Mouse (Mus musculus): ENCODE measurements around the gene Rundc3a. TPM values are rescaled to one million over a fixed set of nuclear protein-coding genes. Genes with fewer than 3 reads are reported as not detected.
A peak's percentile ranks its signal among the peaks of the same experiment; 100 is the strongest.
"Not testable (repeated sequence)": the region's sequence is repeated elsewhere in the genome, so short reads cannot be mapped to it uniquely, and the experiment has no call there.

The Rundc3a gene
- total RNA-seq, 1 experiment from 2014 or later: 1.1 TPM

DNA sequence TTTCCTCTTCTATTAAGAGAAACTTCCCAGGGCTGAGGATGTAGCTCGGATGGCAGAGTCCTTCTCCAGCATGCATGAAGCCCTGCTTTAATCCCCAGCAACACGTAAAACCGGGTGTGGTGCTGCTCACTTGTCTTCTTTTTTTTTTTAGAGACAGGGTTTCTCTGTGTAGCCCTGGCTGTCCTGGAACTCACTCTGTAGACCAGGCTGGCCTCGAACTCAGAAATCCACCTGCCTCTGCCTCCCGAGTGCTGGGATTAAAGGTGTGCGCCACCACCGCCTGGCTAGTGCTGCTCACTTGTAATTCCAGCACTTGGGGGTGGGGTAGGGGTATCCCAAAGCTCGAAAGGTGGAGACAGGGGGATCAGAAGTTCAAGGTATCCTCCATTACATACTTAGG lies 27.1 kb upstream of the Rundc3a start, which contains the start of gene Slc4a1:
Slc4a1 (minus strand) TSS at position 101 of the 400 bp plus-strand sequence.
- ATAC-seq (replicated peaks; ENCODE audit: low read depth, poor library complexity, severe bottlenecking): not testable (repeated sequence)

- no peak for ATAC-seq (replicated peaks; ENCODE audit: low read depth, poor library complexity, severe bottlenecking)
Measured at GRCm38 (mm10) chr11:102367504-102368280, 25.5 kb upstream of the Rundc3a start.

DNA sequence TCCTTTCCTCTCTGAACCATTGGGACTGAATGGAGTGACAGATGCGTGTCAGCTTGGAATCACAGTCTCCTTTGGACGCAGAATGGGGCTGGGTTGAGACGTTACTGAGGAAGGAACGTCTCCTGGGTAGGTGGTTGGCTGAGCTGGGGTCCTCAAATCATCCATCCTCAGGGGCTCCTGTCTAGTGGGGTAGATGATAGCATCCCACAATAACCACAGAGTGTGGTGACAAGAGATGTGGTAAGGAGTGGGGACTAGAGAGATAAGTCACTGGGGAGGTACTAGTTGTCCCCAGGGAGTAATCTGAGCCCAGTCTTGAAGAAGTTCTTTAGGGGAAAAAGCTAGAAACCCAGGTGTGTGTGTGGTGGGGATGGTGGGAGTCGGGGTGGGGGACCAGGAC lies 24.9 kb upstream of the Rundc3a start:
- ATAC-seq (replicated peaks; ENCODE audit: low read depth, poor library complexity, severe bottlenecking): peak; percentile 19; the same call in 1 of the 2 replicates

- ATAC-seq (replicated peaks; ENCODE audit: low read depth, poor library complexity, severe bottlenecking): no peak
Measured at GRCm38 (mm10) chr11:102369263-102369662, 23.9 kb upstream of the Rundc3a start.

GRCm38 (mm10) chr11:102370285-102370684 lies 22.9 kb upstream of the Rundc3a start:
- no peak for ATAC-seq (replicated peaks; ENCODE audit: low read depth, poor library complexity, severe bottlenecking)

DNA sequence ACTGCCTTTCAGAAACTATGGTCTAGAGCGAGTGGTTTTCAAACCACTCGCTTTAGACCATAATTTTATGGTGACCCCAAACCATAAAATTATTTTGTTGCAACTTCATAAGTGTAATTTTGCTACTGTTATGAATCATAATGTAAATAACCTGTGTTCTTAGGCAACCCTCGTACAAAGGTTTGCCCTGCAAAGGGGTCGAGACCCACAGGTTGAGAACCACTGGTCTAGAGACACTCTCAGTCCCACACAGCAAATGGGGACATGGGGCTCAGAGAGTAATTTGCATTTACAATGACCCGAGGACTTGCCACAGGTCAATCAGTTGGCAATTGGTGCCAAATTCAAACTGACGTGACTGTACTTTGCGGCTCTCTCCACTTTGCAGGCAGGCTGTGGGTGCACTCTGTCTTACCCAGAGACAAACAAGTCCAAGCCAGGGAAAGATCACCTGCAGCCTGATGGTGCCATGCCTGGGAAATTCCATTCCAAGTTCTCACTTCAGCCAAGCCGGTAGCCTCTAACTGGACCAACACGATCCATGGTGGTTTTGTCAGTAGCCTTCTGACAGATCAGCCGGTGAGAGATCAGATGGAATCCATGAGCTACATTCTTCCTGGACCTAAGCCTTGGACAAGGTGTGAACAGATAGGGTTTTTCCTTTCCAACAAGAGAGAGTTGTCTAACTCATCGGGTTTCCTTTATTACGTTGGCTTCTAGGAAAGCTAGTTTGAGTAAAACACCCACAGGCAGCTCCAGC lies 21.1 kb upstream of the Rundc3a start:
- no peak for ATAC-seq (replicated peaks; ENCODE audit: low read depth, poor library complexity, severe bottlenecking)

DNA sequence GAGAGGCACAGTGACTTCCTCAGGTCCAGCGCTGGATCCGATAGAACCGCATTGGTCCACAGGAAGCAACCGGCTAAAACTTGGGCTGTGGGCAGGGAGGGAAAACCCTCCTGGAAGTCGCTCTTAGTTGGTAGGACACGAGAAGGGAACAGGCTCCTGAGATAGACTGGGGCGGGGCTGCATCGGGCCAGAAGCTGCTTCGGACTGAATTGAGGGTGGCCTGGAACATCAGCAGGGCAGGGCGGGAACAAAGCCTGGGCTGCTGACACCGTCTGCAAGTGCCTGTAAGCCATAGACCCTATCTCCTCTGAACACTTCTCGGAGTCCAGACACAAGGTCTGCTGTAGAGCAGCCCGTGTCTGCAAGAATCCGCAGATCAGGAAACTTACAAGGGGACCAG lies 20.3 kb upstream of the Rundc3a start:
- ATAC-seq (replicated peaks; ENCODE audit: low read depth, poor library complexity, severe bottlenecking): no peak

DNA sequence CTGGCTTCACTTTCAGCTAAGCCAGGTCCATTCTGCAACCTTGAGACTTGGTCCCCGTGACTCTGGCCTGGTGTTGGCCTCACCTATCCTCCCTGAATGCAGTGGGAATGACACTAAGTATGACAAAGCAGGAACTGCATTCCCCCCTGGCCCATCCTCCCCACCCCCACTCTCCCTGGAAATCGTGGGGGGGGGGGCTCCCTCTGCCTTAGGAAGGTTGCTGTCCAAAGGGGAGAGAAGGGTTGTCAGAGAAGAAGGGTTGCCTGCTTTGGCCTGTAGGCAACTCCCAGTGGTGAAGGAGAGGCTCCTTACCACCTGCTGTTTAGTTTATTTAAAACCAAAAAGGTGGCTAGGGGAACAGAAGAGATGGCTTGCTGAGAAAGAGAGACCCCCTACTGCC lies 19.6 kb upstream of the Rundc3a start:
- ATAC-seq (replicated peaks; ENCODE audit: low read depth, poor library complexity, severe bottlenecking): no peak

- no peak for ATAC-seq (replicated peaks; ENCODE audit: low read depth, poor library complexity, severe bottlenecking)
Measured at GRCm38 (mm10) chr11:102374108-102374725, 19.0 kb upstream of the Rundc3a start.

- peak; percentile 72 for ATAC-seq (replicated peaks; ENCODE audit: low read depth, poor library complexity, severe bottlenecking)
Measured at GRCm38 (mm10) chr11:102375196-102376173, 17.7 kb upstream of the Rundc3a start.

DNA sequence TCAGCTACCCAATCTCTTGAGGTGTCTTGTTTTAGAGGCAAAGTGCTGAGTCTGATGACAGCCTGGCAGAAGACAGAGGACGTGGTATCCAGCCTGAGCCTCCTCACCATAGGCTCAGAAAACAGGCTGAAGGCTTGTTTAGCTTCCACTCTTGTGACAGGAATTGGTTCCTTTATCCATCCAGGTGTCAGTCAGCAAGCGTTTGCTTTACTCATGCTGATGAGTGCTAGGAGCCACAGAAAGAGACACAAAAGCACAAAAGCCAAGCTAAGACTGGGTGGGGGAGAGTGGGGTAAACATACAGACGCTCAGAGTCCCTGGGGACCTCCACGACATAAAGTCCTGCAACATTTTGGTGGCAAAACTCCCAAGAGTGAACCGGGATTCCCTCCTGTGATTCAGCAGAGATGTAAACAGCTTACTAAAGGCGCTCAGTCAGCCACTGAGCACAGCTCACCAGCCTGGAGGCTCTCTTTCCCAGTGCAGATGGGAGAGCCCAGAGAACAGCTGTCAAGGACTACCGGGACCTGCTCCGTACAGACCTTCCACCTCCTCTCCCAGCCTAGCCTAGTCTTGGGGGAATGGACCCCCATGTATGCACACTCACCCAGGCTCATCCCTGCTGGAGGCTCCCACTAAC lies 16.9 kb upstream of the Rundc3a start:
- ATAC-seq (replicated peaks; ENCODE audit: low read depth, poor library complexity, severe bottlenecking): no peak

GRCm38 (mm10) chr11:102377186-102377585 lies 16.0 kb upstream of the Rundc3a start:
- ATAC-seq (replicated peaks; ENCODE audit: low read depth, poor library complexity, severe bottlenecking): no peak

DNA sequence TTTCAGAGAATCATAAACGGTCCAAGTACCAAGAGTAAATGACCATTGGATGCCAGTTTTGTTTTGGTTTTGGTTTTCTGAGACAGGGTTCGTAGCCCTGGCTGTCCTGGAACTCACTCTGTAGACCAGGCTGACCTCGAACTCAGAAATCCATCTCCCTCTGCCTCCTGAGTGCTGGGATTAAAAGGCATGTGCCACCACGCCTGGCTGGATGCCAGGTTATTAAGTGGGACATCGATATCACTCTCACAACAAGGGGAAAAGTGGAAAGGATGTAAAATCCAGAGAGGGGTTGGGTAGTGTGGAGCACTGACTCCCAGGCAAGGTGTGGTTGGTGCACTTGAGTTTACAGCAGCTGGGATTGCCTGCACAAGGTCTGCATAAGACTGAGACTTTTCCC lies 13.1 kb upstream of the Rundc3a start:
- ATAC-seq (replicated peaks; ENCODE audit: low read depth, poor library complexity, severe bottlenecking): no peak

- no peak for ATAC-seq (replicated peaks; ENCODE audit: low read depth, poor library complexity, severe bottlenecking)
Measured at GRCm38 (mm10) chr11:102381341-102382100, 11.7 kb upstream of the Rundc3a start.

DNA sequence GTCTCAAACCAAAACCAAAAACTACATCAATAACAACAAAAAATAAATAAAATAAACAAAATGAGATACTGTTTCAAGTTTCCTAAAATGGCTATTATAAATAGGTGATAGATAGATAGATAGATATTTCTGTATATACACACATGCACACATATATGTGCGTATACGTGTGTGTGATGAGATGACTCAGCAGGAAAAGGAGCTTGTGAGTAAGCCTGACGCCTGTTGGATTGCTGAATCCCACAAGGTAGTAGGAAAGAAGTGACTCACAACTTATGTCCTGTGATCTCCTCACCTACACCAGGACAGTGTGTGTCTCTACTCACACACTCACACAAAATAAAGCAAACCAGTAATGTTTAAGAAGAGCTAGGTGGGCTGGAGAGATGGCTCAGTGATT lies 10.4 kb upstream of the Rundc3a start:
- ATAC-seq (replicated peaks; ENCODE audit: low read depth, poor library complexity, severe bottlenecking): no peak

- no peak for ATAC-seq (replicated peaks; ENCODE audit: low read depth, poor library complexity, severe bottlenecking)
Measured at GRCm38 (mm10) chr11:102383365-102384136, 9.7 kb upstream of the Rundc3a start.

GRCm38 (mm10) chr11:102384418-102384817 lies 8.8 kb upstream of the Rundc3a start:
- ATAC-seq (replicated peaks; ENCODE audit: low read depth, poor library complexity, severe bottlenecking): no peak

- ATAC-seq (replicated peaks; ENCODE audit: low read depth, poor library complexity, severe bottlenecking): no peak
Measured at GRCm38 (mm10) chr11:102385075-102385474, 8.1 kb upstream of the Rundc3a start.
